Mouse (Mus musculus) spleen, embryonic (tissue): ENCODE results near the gene Fam24b.

Source experiments
- CTCF ChIA-PET: fragments of 350-600 bp; sonication (Branson Sonifier 250); formaldehyde crosslinking; loops from one replicate; lab custom pipeline; 2022; lab: Charles Lee

Gene Fam24b

DNA sequence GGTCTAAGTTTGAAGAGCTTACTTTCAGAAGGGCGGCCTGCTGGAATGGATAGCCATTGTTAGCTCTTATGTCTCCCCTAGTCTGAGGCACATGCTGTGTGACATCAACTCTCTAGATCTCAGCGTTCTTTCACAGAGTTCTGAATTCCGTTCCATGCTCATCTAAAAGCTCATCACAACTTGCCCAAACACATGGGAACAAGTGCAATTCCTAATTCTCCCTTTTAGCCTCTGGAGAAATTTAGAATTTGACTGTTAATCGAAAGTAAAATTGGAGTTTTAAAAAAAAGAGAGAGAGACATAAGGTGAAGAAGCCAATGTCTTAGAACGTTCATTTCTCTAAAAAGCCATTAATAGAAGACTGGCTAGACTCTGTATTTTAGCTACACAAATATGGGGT is at the start of gene Fam24b:
TSS of gene Fam24b (minus strand) at position 101 of the 400 bp plus-strand sequence.
- CTCF ChIA-PET, result no interaction called here

DNA sequence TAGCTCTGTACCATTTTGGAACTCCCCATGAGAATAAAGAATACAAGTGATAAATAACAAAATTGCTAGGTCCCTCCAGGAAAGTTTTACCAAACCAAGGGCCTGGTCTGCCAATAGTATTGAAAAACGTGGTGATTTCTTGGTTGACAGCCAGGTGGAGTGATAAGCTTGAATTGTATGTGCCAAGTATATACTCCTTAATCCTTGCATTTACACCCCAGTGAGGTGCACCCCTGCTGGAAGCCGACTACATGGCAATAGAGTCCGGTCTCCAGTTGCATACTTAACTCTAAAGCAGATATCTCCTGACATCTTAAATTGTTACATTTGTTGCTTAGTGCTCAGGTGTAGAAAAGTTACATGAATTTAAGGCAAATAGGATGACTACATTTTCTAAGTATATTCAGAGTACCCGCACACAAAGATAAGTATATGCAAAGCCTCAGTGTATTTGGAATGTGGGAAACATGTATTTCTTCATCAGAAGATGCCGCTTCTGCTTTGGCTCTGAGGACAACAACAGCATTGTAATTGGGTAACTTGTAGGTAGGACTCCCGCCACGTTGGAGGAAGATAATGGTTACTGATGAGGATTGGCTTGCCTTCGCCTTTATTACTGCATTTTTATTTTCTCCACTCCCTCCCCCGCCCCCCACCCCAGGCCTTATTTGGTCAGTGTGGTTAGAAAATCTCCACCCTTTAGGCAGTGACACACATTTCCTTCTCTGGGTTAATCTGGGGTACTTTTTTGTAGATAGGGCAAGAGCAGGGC is 42.8 kb upstream of the Fam24b start:
- CTCF ChIA-PET, result interaction anchor here (0.7 to 0.9 kb wide), 2 partner anchors 9 to 29 kb away, joined by 4 to 5 read pairs; partner anchors contain the start of gene 2310057M21Rik

DNA sequence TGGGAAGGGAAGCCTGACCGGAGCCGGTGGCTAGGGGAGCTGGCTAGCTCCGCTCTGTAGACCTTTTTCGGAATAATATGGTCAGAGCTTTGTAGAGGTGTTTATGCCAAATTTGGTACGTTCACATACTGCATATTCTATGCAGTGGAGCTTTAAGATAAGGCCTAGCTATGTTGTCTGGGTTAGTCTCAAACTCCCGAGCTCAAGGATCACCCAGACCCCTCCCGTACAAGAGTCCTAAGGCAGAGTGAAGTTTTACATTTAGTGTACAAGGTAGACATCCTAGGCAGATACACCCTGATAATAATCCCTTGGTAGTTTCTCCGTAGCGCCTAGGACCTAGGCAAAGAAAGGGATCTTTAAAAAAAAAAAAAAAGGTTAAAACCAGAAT is 42.1 kb upstream of the Fam24b start:
- CTCF ChIA-PET, result interaction anchor here (0.7 to 0.9 kb wide), 2 partner anchors 9 to 30 kb away, joined by 4 to 5 read pairs; partner anchors contain the start of gene 2310057M21Rik

DNA sequence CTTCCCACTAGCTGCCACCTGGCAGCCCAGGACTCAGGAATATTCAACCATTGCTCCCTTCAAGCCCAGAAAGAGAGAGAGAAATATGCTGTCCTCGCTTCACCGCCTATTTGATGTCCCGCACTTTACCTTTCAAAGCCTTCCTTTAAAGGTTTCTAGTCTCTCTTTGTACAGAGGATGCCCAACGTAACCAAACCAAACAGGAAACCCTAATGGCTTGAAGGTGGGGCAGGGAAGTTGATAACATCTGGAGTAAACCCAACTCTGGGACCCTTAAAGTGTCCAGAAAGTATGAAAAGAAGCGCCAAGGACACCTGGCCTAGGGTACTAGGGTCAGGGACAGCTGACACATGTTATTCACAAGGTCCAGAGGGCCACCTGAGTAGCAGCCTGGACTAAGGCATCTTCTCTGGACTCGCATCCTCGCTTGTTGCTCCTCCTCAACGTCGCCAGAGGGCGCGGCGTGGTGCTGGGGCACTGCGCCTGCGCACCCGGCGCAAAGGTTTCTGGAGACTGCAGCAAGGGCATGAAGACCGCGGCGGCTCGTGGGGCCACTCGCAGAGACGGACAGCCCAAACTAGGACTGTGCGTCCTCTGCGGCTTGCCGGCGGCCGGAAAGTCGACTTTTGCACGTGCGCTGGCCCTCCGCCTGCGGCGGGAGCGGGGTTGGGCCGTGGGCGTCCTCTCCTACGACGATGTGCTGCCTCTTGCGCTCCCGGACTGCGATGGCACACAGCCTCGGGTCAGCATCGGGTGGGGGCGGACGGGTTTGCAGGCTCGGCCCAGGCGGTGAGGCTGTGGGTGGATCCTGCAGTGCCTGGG is 41.5 kb upstream of the Fam24b start, which contains the start of gene Pstk:
TSS of gene Pstk (plus strand) at position 494 of the 822 bp plus-strand sequence.
- CTCF ChIA-PET, result interaction anchor here (0.9 kb wide), 1 partner anchor 8 kb away, joined by 5 read pairs; the partner anchor contains the start of gene 2310057M21Rik

DNA sequence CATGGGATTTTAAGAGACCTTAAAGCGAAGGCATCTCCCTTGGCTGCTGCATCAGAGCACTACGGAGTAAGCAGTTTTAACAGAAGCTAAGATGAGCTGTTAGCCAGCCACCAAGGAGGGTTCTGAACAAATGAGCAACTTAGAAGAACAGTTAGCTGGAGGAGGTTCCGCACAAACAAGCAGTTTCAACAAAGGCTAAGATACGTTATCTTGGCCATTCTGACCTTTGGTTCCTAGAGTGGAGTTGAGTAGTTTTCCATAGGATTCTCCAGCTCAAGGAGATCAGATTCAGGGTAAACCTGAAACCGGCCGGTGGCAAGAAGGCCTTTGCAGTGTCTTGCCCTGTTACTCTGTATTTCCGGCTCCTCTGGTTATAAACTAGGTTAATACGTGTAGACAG is 34.8 kb upstream of the Fam24b start:
- CTCF ChIA-PET, result no interaction called here

DNA sequence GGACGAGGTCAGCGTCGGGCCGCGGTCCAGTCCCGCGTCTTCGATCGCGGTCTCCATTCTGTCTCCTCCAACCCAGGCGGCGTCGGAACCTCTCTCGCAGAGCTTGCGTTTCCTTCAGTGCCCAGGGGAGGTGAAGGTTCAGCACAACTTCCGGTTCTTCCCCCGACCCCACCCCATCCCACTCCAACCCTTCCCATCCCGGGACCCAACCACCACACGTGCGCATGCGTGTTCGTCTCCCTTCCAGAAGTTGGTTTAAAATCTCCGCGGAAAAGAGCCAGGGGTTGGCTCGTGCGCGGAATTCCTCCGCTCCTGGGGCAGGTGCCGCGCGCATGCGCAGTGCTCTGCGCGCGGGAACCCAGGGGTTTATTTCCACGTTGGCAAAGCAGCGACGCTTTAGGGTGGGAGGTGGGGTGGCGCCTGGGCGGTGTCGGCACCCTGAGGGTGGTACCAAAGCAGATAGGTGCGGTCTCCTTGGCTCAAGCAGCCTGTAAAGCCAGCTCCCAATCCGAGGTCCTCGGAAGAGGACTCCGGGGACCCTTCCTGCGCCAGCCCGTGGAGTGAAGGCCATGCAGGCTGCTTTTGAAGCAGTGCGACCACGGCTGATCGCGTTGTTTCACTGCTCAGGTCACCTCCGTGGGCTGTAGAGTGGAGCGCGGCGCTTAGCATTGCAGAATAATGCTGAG is 33.4 kb upstream of the Fam24b start, which contains the start of gene 2310057M21Rik:
TSS of gene 2310057M21Rik (minus strand) at position 145 of the 686 bp plus-strand sequence.
- CTCF ChIA-PET, result interaction anchor here (1.0 kb wide), 1 partner anchor 9 kb away, joined by 5 read pairs; no protein-coding TSS in a partner anchor

DNA sequence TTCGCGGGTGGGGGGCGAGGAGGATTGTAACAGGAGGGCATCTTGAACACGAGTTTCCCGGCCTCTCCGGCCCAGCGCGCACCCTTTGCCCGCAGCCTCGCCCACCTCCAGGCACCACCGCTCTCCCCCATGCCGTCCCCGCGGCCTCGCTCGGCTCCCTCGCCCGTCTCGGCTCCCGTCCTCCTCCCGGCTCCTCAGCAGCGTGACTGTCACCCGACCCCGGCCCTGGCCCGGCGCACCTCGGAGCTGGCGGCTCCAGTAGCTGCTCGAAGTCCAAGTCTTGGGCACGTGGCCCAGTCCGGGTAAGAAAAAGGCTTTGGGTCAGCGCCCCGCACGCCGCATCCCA is 32.9 kb upstream of the Fam24b start:
- CTCF ChIA-PET, result no interaction called here

DNA sequence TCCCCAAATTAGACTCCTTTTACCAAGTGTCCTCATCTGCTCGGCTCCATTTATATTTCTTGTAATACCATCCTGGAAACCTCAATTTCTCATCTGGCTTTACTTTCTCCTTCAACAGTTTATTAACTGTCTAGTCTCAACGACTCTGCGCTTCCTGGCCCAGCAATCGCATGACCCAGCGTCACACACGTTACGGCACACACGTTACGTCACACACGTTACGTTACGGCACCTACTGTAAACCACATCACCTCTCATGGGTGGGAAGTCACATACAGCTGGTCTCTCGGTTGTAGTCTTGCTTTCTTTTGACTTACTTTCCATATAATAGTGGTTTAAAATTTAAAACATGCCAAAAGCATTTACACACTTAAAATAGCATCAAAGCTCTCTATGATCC is 26.8 kb upstream of the Fam24b start:
- CTCF ChIA-PET, result no interaction called here

DNA sequence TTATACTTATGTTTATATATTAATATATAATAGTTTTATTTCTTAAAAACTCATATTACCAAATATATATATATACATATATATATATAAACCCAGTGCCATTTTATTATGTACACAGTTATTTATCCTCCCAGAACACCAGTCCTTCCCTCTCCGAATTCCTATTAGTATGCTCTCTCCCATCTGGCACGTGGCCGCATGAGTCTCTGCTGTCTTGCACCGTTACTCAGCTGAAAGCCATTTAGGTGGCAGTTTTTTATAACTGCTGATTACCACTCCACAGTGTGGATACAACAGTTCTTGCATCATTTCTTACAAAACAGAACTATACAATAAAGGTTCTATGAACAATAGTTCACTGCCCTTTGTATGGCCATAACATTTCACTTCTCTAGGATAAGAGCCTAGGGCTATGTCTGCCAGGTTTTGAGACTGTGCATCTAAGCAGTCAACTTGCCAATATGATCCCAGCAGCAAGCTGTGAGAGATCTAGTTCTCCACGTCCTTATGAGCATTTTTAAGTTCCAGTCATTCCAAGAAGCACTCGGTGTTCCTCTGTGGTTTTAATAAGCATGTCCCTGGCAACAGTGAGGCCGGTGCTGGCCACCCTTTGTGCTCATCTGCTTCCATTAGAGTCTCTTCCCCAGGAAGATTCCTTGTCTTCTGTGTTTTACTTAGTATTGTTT is 16.7 kb upstream of the Fam24b start:
- CTCF ChIA-PET, result interaction anchor here (0.6 kb wide), 1 partner anchor 448 kb away, joined by 6 read pairs; no protein-coding TSS in a partner anchor

DNA sequence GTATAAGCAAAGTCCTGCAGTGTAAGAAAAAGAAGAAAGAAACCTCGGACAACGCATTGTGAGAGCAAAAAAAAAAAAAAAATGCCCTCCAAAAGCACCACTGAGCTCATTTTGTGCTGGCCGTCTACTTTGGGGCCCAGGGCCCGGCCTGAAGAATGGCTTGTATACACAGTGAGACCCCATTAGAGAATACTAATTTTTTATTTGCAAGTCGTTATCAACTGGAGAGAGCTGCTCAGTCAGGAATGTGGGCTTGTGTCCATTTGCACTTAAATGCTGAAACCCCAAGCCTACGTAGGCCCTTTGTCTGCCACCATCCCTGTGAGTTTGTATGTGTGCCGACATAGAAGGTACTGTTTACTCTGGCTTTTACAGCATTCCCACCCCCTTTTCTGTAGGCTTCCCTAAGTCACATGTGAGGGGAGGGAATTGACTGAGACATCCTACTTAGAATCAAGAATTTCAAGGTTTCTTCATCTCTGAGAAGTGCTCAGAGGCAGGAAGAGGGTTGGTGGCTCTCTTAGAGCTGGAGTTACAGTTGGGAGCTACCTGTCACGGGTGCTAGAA is 8.3 kb upstream of the Fam24b start:
- CTCF ChIA-PET, result interaction anchor here (0.5 kb wide), 1 partner anchor 1420 kb away, joined by 3 read pairs; no protein-coding TSS in a partner anchor

DNA sequence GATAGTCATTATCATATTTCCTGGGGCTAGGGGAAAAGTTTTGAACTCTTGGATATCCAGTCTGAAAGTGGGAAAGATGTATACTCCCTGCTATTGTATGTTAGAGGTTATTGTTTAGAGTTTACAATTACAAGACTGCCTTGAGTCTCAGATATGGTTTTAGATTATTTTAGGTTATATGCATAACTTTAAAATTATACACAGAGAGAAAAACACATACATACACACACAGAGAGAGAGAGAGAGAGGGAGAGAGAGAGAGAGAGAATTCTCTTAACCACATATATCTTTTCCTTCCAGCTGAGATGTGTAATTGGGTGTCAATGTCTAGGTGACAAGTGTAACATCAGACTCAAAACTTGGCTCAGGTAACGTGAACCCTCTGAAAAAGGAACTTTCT is 4.2 kb upstream of the Fam24b start, which contains the start of gene Fam24a:
TSS of gene Fam24a (plus strand) at position 301 of the 400 bp plus-strand sequence.
- CTCF ChIA-PET, result no interaction called here

DNA sequence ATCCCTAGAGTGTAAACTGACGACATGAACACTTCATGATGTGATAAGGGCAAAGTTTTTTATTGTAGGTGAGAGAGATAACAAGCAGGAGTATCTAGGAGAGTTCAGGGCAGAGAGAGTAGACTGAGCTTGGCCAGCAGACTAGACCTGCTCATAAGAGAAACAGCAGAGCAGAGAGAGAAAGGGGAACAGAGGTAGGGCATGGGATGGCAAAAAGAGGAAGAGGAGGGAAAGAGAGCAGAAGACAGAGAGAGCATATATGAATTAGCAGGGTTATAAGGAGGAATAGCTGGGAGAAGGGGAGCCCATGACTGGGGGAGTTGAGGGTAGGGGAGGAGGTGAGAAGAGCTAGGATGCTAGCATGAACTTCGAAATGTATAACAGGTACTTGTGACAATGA is 2.4 kb upstream of the Fam24b start:
- CTCF ChIA-PET, result no interaction called here

DNA sequence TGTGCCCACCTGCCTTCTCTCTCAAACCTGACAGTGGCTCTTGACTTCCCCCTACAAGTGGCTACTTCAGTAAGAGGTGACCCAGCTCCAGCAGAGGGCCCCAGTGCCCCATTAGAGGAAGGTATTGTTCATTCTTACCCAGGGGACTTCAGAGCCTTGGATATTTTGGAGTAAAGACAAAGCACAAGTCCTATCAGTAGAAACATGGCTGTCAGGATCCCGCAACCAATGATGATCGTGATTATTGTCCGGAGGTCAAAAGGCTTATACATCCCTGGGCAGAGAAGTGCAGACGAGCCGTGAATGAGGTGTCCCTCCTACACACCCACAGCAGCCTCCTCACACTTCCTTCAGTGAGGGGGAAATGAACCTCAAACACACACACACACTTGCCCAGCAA is 2.3 kb downstream of the Fam24b start:
- CTCF ChIA-PET, result interaction anchor here (0.7 kb wide), 1 partner anchor 34 kb away, joined by 4 read pairs; no protein-coding TSS in a partner anchor

DNA sequence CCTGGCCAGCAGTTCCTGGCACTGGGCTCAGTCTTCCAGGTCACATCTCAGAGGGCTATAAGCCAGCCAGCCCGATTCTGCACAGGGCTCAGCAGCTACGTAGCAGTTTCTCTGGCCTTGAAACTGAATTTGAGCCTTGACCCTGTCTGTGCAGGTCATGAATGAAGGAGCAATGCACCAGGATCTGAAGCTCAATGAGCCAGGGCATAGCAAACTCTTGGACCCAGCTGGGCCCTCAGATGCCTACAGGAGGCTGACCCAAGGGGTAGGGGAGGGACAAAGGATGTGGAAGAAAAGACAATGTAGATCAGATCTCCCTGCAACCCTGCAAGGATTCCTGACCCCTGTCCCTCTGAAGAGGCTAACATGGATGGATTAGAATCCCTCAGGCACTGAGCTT is 7.1 kb downstream of the Fam24b start, which contains the start of gene Cuzd1:
TSS of gene Cuzd1 (minus strand) at position 101 of the 400 bp plus-strand sequence.
- CTCF ChIA-PET, result no interaction called here

DNA sequence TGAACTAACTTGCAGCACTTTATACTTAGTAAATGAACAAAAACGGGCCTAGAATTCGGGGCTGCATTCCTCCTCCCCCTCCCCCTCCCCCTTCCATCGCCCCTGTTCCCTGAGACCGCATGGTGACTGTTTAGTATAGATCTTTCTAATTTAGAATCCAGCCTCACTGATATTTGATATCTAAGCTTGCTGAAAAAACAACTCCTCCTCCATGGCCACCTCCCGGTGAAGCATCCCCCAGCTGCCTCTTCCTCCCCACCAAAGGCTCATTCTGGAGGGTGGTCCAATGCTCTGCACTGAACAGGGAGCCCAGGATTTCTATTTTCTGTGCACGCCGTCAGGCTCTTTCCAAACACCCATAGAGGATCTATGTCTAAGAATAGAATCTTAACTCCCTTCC is 11.0 kb downstream of the Fam24b start:
- CTCF ChIA-PET, result no interaction called here

DNA sequence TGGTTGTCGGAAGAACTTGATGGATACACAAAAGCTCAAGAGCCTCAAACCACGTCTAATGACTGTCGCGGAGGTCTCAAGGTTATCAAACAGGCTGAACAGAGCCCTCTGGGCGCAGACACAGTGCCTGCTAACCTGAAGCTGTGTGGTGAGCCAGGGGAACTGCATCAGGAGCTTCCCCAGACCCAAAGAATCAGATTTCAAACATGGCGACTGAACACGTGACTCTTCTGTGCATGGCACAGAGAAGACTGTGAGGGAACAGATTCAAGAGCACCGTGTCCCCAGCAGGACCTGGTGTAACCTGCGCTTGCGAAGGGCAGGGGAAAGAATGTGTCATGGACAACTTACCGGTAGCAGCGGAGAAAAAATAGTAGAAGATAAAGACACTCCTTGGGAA is 11.7 kb downstream of the Fam24b start:
- CTCF ChIA-PET, result no interaction called here

DNA sequence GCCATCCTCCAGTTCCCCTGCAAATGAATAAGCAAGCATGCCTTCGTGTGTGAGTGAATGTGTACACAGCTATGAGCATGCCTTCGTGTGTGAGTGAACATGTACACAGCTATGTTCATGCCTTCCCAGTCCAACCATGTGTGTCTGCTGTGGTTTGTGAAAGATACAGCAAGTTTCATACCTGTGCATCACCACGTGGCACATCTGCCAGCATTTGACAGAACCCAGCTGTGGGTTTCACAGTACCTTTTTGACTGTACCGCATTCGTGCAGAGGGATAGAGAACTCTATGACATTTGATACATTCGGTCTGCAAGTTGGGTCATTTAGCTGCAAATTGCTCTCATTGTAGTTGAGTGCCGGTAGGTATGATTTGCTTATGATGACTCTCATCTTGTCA is 14.8 kb downstream of the Fam24b start:
- CTCF ChIA-PET, result no interaction called here

DNA sequence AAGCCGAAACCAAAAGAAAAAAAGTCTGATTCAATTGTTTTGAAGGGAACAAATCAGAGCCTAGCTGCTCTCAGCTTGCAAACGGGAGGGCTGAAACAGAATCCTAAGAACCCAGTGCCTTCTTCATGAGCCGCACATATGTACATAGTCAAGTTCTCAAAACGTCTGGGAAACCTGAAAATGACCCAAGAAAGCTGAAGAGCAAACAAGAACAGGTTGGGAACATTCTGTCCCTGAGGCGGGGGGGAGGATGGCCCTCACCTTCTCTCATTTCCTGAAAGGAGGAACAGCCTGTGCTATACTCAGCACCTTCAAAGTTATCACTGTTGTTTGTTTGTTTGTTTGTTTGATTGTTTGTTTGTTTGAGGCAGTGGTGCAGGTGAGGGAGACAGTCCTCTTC is 22.6 kb downstream of the Fam24b start:
- CTCF ChIA-PET, result no interaction called here

DNA sequence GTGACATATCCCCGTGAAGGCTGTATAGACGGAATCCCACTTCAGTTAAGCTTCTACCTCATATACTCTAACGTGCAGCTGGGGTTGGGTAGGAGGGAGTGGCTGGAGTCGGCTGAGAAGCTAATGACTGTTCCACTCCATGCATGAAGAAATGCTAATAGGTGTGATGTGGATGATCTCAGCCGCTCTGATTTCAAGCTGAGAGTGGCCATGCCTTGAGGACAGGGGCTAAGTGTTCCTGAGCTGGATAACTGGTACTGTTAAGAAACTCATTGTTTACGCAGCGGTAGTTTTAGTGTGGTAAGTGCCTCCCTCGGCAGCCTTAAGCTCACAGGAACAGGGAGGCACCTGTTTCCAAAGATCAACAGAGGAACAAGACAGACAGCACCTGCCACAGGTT is 26.0 kb downstream of the Fam24b start:
- CTCF ChIA-PET, result no interaction called here

DNA sequence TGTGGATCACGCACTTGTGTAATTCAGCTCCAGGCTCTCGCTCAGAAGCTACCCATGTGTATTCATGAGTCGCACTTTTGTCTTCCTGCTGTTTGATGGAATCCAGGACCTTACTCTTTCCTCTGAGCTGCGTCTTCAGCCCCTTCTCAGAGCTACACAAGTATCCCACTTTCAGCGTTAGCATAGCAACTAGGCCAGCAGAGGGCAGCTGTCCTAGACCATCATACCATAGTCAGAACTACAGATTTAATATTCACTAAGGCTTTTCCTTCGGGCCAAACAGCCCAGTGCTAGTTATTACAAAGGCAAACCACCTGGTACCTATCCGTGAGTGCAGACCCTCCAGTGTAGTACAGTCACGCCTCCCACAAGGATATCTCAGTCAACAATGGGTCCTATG is 32.2 kb downstream of the Fam24b start:
- CTCF ChIA-PET, result no interaction called here
